Mouse (Mus musculus) splenic B cell, adult 2 months (primary cell): Measurements from ENCODE around the gene Krt88.

Source experiments
- DNase-seq: peaks from one replicate; pipeline ENCODE4 v3.0.0-alpha.2; 2011; ENCODE audit warnings: low read depth, low spot score
- H3K27me3 ChIP-seq: 2 replicates; pipeline ENCODE4 v1.6.1; 2012; ENCODE audit warnings: mild to moderate bottlenecking, low read length, moderate library complexity, mixed read lengths; ENCODE audit not compliant: control insufficient read depth, poor library complexity, insufficient read depth, severe bottlenecking
- H3K36me3 ChIP-seq: 2 replicates; pipeline ENCODE4 v1.6.1; 2012; ENCODE audit warnings: mild to moderate bottlenecking, low read length, moderate library complexity, mixed read lengths; ENCODE audit not compliant: control insufficient read depth, poor library complexity, insufficient read depth, severe bottlenecking

Gene Krt88

GRCm38 (mm10) chr15:101493713-101494112 is 46.2 kb downstream of the Krt88 start:
- Histone ChIP-seq H3K27me3 (no peaks in the 10 kb centered on the region), H3K36me3 (no peaks in the 10 kb centered on the region)
- no peak for DNase-seq

GRCm38 (mm10) chr15:101494203-101494602 is 46.7 kb downstream of the Krt88 start:
- Histone ChIP-seq H3K36me3 (no peaks in the 10 kb centered on the region), H3K27me3 (no peaks in the 10 kb centered on the region)
- DNase-seq, result no peak

- no peaks in the 10 kb centered on the region for H3K27me3 ChIP-seq
- DNase-seq, result no peak
- H3K36me3 ChIP-seq, result no peaks in the 10 kb centered on the region
Measured at GRCm38 (mm10) chr15:101495266-101495665, 47.7 kb downstream of the Krt88 start.

- no peaks in the 10 kb centered on the region for H3K36me3 ChIP-seq
- no peaks in the 10 kb centered on the region for H3K27me3 ChIP-seq
- DNase-seq, result no peak
Measured at GRCm38 (mm10) chr15:101497181-101497580, 49.6 kb downstream of the Krt88 start.
